Mouse (Mus musculus) heart, embryonic 11.5 days (tissue): Measurements from ENCODE around the gene C3. TPM values are rescaled to one million over a fixed set of nuclear protein-coding genes. Genes with fewer than 3 reads are reported as not detected.
A peak's percentile ranks its signal among the peaks of the same experiment; 100 is the strongest.

Experiments
- ATAC-seq: fragments of 200-750 bp; cut with Nextera tagmentation; replicated peaks from 2 replicates; pipeline ENCODE4 v1.8.0; 2017; ENCODE audit warnings: moderate library complexity; ENCODE audit not compliant: insufficient number of reproducible peaks, low FRiP score, low TSS enrichment
- H3K27ac ChIP-seq: fragments of 300-500 bp; sonication (generic); 2 replicates; pipeline ENCODE4 v1.5.1; 2014; ENCODE audit warnings: mild to moderate bottlenecking, low read depth, low read length
- H3K27me3 ChIP-seq: fragments of 300-500 bp; sonication (generic); 2 replicates; pipeline ENCODE4 v1.6.1; 2014; ENCODE audit warnings: mild to moderate bottlenecking, low read length, mixed read lengths; ENCODE audit not compliant: control insufficient read depth, insufficient read depth
- H3K36me3 ChIP-seq: fragments of 300-500 bp; sonication (generic); 2 replicates; pipeline ENCODE4 v1.6.1; 2014; ENCODE audit warnings: mild to moderate bottlenecking, low read length, moderate library complexity, mixed read lengths; ENCODE audit not compliant: control insufficient read depth, insufficient read depth
- H3K4me1 ChIP-seq: fragments of 300-500 bp; sonication (generic); 2 replicates; pipeline ENCODE4 v1.6.1; 2014; ENCODE audit warnings: low read length; ENCODE audit not compliant: control insufficient read depth, insufficient read depth
- H3K4me2 ChIP-seq: fragments of 300-500 bp; sonication (generic); 2 replicates; pipeline ENCODE4 v1.6.1; 2014; ENCODE audit warnings: mild to moderate bottlenecking, moderate library complexity
- H3K4me3 ChIP-seq: fragments of 300-500 bp; sonication (generic); 2 replicates; pipeline ENCODE4 v1.5.1; 2014; ENCODE audit warnings: low read depth, low read length
- H3K9ac ChIP-seq: fragments of 300-500 bp; sonication (generic); 2 replicates; pipeline ENCODE4 v1.6.1; 2014; ENCODE audit warnings: mild to moderate bottlenecking, low read depth, low read length, moderate library complexity
- H3K9me3 ChIP-seq: fragments of 300-500 bp; sonication (generic); replicated peaks from 2 replicates; pipeline ENCODE4 v1.6.1; 2016; ENCODE audit warnings: low read length; ENCODE audit not compliant: control insufficient read depth
- WGBS: fragments of 180-500 bp; shearing (Covaris S2); extraction: QIAGEN DNeasy Blood & Tissue Kit; methylation state at CpG from one replicate; pipeline ENCODE4 v1.1.7; 2014; ENCODE audit not compliant: insufficient replicate concordance; 5-methylcytosine and 5-hydroxymethylcytosine counted together
- polyA plus RNA-seq: library from polyadenylated mRNA; unstranded; fragments of >200 nt; fragmentation: Nextera tagmentation; extraction: Ambion mirVana; gene quantifications from 2 replicates; pipeline ENCODE4 v1.2.1, GENCODE M21; 2014

C3 gene
- 1.3 and 1.6 TPM in 2 replicates for polyA plus RNA-seq

DNA sequence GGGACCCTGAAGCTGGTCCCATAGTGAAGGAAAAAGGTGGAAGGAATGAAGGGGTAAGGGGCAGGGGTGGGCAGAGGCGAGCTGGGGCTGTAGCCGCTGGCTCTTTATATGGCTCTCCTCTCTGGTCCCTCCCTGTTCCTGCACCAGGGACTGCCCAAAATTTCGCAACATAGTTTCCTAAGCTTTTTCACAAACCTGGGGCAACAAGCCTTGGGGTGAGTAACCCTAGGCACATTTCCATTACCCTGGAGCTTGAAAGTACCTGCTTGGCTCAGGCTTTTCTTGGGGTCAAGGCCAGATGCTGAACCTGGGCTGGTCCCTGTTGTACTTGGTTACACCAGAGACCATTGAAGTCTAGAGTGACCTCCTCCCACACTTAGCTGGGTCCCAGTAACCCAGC is at the start of gene C3:
Gene C3 (minus strand): TSS at position 123 of the 400 bp plus-strand sequence.
- no peak within 1 kb of the TSS for H3K4me3 ChIP-seq
- WGBS, result 74% methylated on average over 3 of the region's 3 CpGs
- H3K4me1 ChIP-seq, result no peaks in the 10 kb centered on the region
- no peaks in the 10 kb centered on the region for H3K36me3 ChIP-seq
- no peaks in the 10 kb centered on the region for H3K9me3 ChIP-seq
- H3K27ac ChIP-seq, result no peak within 1 kb of the TSS
- no peak within 1 kb of the TSS for H3K9ac ChIP-seq
- peaks cover 9% of the 10 kb centered on the region for H3K27me3 ChIP-seq
- no peak within 1 kb of the TSS for H3K4me2 ChIP-seq
- ATAC-seq, result no peak

DNA sequence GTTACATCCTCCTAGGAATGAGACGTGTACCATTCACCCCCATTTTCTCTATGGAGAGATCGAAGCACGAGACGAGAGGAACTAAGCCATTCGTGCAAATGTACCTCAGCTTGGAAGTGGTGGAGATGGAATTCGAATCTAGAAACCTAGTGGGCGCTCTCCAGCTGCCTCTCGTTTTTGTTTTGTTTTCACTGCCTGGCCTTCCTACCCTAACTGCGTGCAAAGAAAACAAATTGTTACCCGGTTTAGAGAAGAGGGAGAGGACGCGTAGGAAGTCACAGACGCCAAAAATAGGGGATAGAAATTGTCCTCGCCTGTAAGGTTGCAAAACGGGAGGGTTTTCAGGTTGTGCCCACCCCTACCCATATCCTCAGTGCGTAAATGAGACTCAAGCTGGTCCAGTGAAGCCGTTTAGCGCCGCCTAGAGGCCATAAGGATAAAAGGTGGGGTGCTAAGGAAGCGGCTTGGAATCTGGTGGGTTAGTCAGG is 48.7 kb upstream of the C3 start:
- Histone ChIP-seq H3K4me2 (peak overlapping the region; percentile 82), H3K27me3 (peaks cover 31% of the 10 kb centered on the region), H3K9ac (peak overlapping the region; percentile 1; the same call in 1 of the 2 replicates), H3K27ac (no peak overlapping the region), H3K36me3 (no peaks in the 10 kb centered on the region), H3K9me3 (no peaks in the 10 kb centered on the region), H3K4me3 (peak overlapping the region; percentile 56), H3K4me1 (peaks cover 12% of the 10 kb centered on the region)
- 1% methylated on average over 20 of the region's 20 CpGs for WGBS
- ATAC-seq, result no peak

DNA sequence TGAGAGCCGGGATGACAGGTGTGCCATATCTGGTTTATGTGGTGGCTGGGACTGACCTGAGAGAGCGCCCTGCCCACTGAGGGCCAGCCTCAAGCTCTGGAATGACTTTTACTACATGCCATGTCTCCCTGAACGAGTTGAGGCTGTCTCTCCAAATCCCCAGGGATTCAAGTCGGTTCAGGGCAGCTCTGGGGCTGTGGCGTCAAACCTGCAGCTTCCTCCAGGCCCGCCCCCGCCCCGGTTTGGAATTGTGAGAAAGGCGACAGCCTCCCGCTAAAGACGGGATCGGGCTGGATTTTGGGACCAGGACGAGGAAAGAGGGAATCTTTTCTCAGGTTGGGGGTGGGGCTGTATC is 48.0 kb upstream of the C3 start:
- 3% methylated on average over 13 of the region's 13 CpGs for WGBS
- no peak overlapping the region for H3K9ac ChIP-seq
- no peaks in the 10 kb centered on the region for H3K9me3 ChIP-seq
- ATAC-seq, result peak; percentile 50; the same call in 1 of the 2 replicates
- H3K4me2 ChIP-seq, result peak overlapping the region; percentile 82
- H3K4me3 ChIP-seq, result peak overlapping the region; percentile 56
- no peak overlapping the region for H3K27ac ChIP-seq
- no peaks in the 10 kb centered on the region for H3K36me3 ChIP-seq
- H3K27me3 ChIP-seq, result peaks cover 31% of the 10 kb centered on the region
- H3K4me1 ChIP-seq, result peaks cover 12% of the 10 kb centered on the region

DNA sequence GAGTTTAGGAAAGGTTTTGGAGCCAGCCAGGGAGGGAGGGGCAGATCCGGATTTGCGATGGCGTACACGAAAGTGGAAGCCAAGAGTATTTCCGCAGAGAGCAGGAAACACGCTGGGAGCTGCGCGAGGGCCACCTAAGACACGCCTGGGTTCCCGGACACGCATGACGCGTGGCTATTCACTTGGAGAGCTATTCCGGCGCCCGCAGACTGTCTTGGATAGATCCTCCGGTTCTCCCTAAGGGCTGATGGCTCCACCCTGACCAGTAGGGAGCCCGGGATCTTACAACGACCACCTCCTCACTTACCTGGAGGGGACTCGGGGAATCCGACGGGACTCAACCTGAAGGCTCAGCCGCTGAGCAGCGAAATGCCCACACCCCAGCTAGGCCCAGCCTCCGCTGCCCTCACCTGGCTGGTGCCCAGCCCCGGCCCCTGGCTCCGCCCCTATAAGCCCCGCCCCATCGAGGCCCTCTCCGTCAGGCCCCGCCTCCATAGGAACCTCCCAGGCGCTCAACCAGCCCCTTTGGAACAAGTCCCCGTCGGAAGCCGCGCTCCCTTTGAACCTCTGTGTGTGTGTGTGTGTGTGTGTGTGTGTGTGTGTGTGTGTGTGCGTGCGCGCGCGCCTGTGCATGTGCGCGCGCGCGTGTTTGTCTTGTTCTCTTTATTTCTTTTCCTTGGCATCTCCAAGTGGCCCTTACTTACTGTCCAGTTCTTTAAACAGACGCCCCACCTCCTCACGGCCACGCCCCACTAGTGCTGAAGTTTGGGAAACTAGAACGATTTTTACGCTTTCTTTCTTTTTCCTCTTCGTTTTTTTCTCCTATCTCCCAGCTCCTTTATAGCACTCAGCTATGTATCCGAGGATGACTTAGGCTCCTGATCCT is 47.4 kb upstream of the C3 start:
- Histone ChIP-seq H3K9ac (peak overlapping the region; percentile 52; the same call in 1 of the 2 replicates), H3K4me2 (peak overlapping the region; percentile 82), H3K27ac (no peak overlapping the region), H3K27me3 (peaks cover 31% of the 10 kb centered on the region), H3K36me3 (no peaks in the 10 kb centered on the region), H3K9me3 (no peaks in the 10 kb centered on the region), H3K4me1 (peaks cover 12% of the 10 kb centered on the region), H3K4me3 (peak overlapping the region; percentile 56)
- ATAC-seq, result peak; percentile 80
- under 1% methylated on average over 53 of the region's 53 CpGs for WGBS

DNA sequence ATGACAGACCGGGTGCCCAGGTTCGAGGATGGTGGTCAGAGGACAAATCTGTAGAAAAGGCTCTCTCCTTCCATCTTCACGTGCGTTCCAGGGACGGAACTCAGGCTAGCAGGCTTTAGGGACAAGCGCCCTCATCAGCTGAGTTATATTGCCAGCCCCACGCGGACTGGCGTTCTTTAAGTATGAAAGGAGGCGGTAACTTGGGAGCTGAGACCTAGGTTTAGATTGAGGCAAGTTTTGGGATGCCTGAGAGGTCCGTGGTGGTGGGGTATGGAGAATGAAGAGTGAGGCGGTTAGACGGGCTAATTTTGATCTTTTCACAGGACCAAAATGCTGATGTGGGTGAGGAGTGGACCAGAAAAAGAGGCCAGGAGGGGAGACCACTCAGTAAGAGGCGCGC is 46.8 kb upstream of the C3 start:
- H3K9ac ChIP-seq, result 0 out of 2 replicates have a peak overlapping the region, but pooled peaks have one; percentile 52
- ATAC-seq, result no peak
- peak overlapping the region; percentile 82 for H3K4me2 ChIP-seq
- 5% methylated on average over 15 of the region's 15 CpGs for WGBS
- H3K27me3 ChIP-seq, result peaks cover 31% of the 10 kb centered on the region
- peak overlapping the region; percentile 56 for H3K4me3 ChIP-seq
- H3K9me3 ChIP-seq, result no peaks in the 10 kb centered on the region
- no peak overlapping the region for H3K27ac ChIP-seq
- no peaks in the 10 kb centered on the region for H3K36me3 ChIP-seq
- H3K4me1 ChIP-seq, result peaks cover 12% of the 10 kb centered on the region

DNA sequence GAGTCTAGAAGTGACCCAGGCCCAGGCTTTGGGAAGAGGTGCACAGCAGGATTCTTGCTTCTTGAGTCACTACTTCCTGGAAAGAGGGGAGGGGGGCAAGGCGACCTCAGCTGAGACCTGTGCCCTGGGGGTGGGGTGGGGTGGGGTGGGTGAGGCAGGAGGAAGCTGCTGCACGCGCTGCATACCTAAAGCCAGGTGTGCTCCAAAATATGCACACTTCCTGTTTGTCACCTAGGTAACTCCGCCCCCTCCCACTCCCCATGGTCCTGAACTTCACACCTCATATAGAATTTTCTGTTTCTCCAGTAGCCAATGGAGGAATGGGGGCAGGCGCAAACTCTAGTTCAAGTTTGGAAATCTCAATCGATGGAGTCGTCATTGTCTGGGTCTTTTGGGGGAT is 45.9 kb upstream of the C3 start:
- Histone ChIP-seq H3K9ac (no peak overlapping the region), H3K36me3 (no peaks in the 10 kb centered on the region), H3K27ac (no peak overlapping the region), H3K9me3 (no peaks in the 10 kb centered on the region), H3K4me1 (peaks cover 12% of the 10 kb centered on the region), H3K27me3 (peaks cover 25% of the 10 kb centered on the region), H3K4me3 (no peak overlapping the region), H3K4me2 (no peak overlapping the region)
- 37% methylated on average over 7 of the region's 7 CpGs for WGBS
- no peak for ATAC-seq

DNA sequence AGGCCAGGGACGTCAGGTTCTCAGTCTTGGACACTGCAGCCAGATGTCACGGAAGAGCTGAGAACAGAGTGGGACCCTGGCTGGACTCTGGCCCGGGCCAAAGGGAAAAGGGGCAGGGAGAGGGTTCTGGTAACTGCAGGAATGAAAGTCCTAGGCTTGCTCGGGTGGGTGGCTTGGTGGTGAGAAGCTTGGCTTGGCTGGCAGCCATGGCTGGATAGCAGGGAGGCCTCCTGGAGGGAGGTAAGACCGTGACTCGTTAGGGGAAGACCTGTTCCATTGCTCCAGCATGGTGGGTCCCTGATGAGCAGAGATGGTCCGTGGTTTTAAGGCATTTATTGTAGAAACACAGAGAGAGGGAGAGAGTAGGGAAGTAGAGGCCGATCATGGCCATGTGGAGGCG is 43.4 kb upstream of the C3 start:
- H3K9me3 ChIP-seq, result no peaks in the 10 kb centered on the region
- no peak overlapping the region for H3K4me2 ChIP-seq
- H3K9ac ChIP-seq, result no peak overlapping the region
- H3K36me3 ChIP-seq, result no peaks in the 10 kb centered on the region
- peaks cover 17% of the 10 kb centered on the region for H3K27me3 ChIP-seq
- H3K4me1 ChIP-seq, result peaks cover 12% of the 10 kb centered on the region
- ATAC-seq, result no peak
- 58% methylated on average over 9 of the region's 9 CpGs for WGBS
- H3K27ac ChIP-seq, result no peak overlapping the region
- no peak overlapping the region for H3K4me3 ChIP-seq

DNA sequence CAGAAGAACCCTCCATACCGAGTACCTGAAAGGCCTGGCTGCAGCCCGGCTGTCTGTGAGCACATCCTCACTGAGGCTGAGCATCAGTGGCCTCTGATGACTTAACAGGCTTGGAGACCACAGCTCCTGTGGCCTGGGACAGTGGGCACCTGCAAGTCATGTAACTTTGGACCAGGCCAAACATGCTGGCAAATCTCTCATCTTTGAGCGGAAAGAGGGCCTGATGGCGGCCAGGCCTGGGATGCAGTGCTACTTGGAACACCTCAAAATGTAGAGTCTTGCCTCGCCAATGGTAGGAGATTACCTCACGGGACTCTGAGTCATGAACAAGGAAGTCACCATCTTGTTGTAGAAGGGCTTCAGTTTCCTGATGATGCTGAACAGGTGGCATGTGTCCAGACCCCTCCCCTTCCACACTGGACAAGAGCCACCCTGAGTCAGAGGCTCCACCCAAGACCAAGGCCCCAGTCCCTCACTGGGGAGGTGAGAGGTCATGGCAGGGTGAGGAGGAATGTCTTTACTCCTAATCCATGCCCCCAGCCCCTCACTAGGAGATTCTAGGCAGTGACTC is 39.7 kb upstream of the C3 start:
- H3K4me3 ChIP-seq, result no peak overlapping the region
- H3K27me3 ChIP-seq, result no peaks in the 10 kb centered on the region
- H3K9ac ChIP-seq, result no peak overlapping the region
- H3K4me1 ChIP-seq, result 0 out of 2 replicates have a peak, but pooled peaks cover 3% of the 10 kb centered on the region
- no peak overlapping the region for H3K4me2 ChIP-seq
- H3K36me3 ChIP-seq, result peaks cover 7% of the 10 kb centered on the region
- H3K27ac ChIP-seq, result no peak overlapping the region
- WGBS, result 86% methylated on average over 6 of the region's 6 CpGs
- no peaks in the 10 kb centered on the region for H3K9me3 ChIP-seq
- ATAC-seq, result no peak
